Mouse (Mus musculus): ENCODE data around the gene Cpne1. TPM values are rescaled to one million over a fixed set of nuclear protein-coding genes. Genes with fewer than 3 reads are reported as not detected.

Cpne1 gene
- polyA plus RNA-seq, 1 experiment from 2014 or later: 41.5 TPM

Other genes starting within 250 kb of the Cpne1 start
- gene Uqcc1, start 181.7 kb downstream of the Cpne1 start, polyA plus RNA-seq (2015; fragmentation: Nextera tagmentation; extraction: Ambion mirVana): 84.5 and 92.8 TPM in 2 replicates
- gene Gm15557, start 171.2 kb downstream of the Cpne1 start, polyA plus RNA-seq (2015; fragmentation: Nextera tagmentation; extraction: Ambion mirVana): 0.18 TPM in 1 of 2 replicates, not detected in the other
- 0.69 and 0.79 TPM in 2 replicates for gene Gdf5, start 166.6 kb downstream of the Cpne1 start, polyA plus RNA-seq (2015; fragmentation: Nextera tagmentation; extraction: Ambion mirVana)
- gene Cep250, start 155.5 kb downstream of the Cpne1 start, polyA plus RNA-seq (2015; fragmentation: Nextera tagmentation; extraction: Ambion mirVana): 11.1 and 12.7 TPM in 2 replicates
- gene 6430550D23Rik, start 104.0 kb downstream of the Cpne1 start, polyA plus RNA-seq (2015; fragmentation: Nextera tagmentation; extraction: Ambion mirVana): 1.7 and 1.9 TPM in 2 replicates
- gene Ergic3, start 103.9 kb downstream of the Cpne1 start, polyA plus RNA-seq (2015; fragmentation: Nextera tagmentation; extraction: Ambion mirVana): 268 and 281 TPM in 2 replicates
- gene Fer1l4, start 59.0 kb downstream of the Cpne1 start, polyA plus RNA-seq (2015; fragmentation: Nextera tagmentation; extraction: Ambion mirVana): 0.05 and 0.06 TPM in 2 replicates
- gene Spag4, start 46.8 kb downstream of the Cpne1 start, polyA plus RNA-seq (2015; fragmentation: Nextera tagmentation; extraction: Ambion mirVana): 1.7 and 2.4 TPM in 2 replicates
- 16.5 and 19.3 TPM in 2 replicates for gene Rbm12, start within 50 bp of the Cpne1 start, polyA plus RNA-seq (2015; fragmentation: Nextera tagmentation; extraction: Ambion mirVana)
- 13.5 and 14.1 TPM in 2 replicates for gene Gm28036, start 15.1 kb upstream of the Cpne1 start, polyA plus RNA-seq (2015; fragmentation: Nextera tagmentation; extraction: Ambion mirVana)
- 358 and 367 TPM in 2 replicates for gene Romo1, start 32.1 kb upstream of the Cpne1 start, polyA plus RNA-seq (2015; fragmentation: Nextera tagmentation; extraction: Ambion mirVana)
- 69.0 and 69.2 TPM in 2 replicates for gene Nfs1, start 32.2 kb upstream of the Cpne1 start, polyA plus RNA-seq (2015; fragmentation: Nextera tagmentation; extraction: Ambion mirVana)
- 450 and 473 TPM in 2 replicates for gene Rbm39, start 68.3 kb upstream of the Cpne1 start, polyA plus RNA-seq (2015; fragmentation: Nextera tagmentation; extraction: Ambion mirVana)
- gene Phf20, start 84.5 kb upstream of the Cpne1 start, polyA plus RNA-seq (2015; fragmentation: Nextera tagmentation; extraction: Ambion mirVana): 46.8 and 53.2 TPM in 2 replicates
- 4.2 and 4.5 TPM in 2 replicates for gene Cnbd2, start 200.3 kb upstream of the Cpne1 start, polyA plus RNA-seq (2015; fragmentation: Nextera tagmentation; extraction: Ambion mirVana)
- 48.9 and 56.6 TPM in 2 replicates for gene Scand1, start 200.7 kb upstream of the Cpne1 start, polyA plus RNA-seq (2015; fragmentation: Nextera tagmentation; extraction: Ambion mirVana)